Mouse (Mus musculus) lung, postnatal 0 days (tissue): Measurements from ENCODE around the gene Slpi. TPM values are rescaled to one million over a fixed set of nuclear protein-coding genes. Genes with fewer than 3 reads are reported as not detected.
A peak's percentile ranks its signal among the peaks of the same experiment; 100 is the strongest.

ENCODE experiments used
- ATAC-seq: fragments of 200-750 bp; cut with Nextera tagmentation; 2 replicates; pipeline ENCODE4 v1.8.0; 2017; ENCODE audit warnings: moderate library complexity
- DNase-seq: peaks from one replicate; pipeline ENCODE4 v3.0.0-alpha.2; 2016; ENCODE audit warnings: low spot score
- H3K27ac ChIP-seq: fragments of 300-500 bp; sonication (generic); 2 replicates; pipeline ENCODE4 v1.5.1; 2014; ENCODE audit warnings: antibody characterized with exemption, mild to moderate bottlenecking, low read length, mixed read lengths
- H3K27me3 ChIP-seq: fragments of 300-500 bp; sonication (generic); replicated peaks from 2 replicates; pipeline ENCODE4 v1.6.1; 2014; ENCODE audit warnings: low read length, mixed read lengths; ENCODE audit not compliant: insufficient read depth
- H3K36me3 ChIP-seq: fragments of 300-500 bp; sonication (generic); 2 replicates; pipeline ENCODE4 v1.6.1; 2014; ENCODE audit warnings: low read length, mixed read lengths; ENCODE audit not compliant: insufficient read depth
- H3K4me1 ChIP-seq: fragments of 300-500 bp; sonication (generic); 2 replicates; pipeline ENCODE4 v1.6.1; 2014; ENCODE audit warnings: antibody characterized with exemption, low read depth, low read length, mixed read lengths; ENCODE audit not compliant: insufficient read depth
- H3K4me2 ChIP-seq: fragments of 300-500 bp; sonication (generic); replicated peaks from 2 replicates; pipeline ENCODE4 v1.6.1; 2014; ENCODE audit warnings: low read depth, mild to moderate bottlenecking, low read length, moderate library complexity, mixed read lengths
- H3K4me3 ChIP-seq: fragments of 300-500 bp; sonication (generic); 2 replicates; pipeline ENCODE4 v1.5.1; 2014; ENCODE audit warnings: low read depth, low read length
- H3K9ac ChIP-seq: fragments of 300-500 bp; sonication (generic); replicated peaks from 2 replicates; pipeline ENCODE4 v1.6.1; 2014; ENCODE audit warnings: low read depth, mild to moderate bottlenecking
- H3K9me3 ChIP-seq: fragments of 300-500 bp; sonication (generic); 2 replicates; pipeline ENCODE4 v1.6.1; 2016; ENCODE audit warnings: low read length, mixed read lengths
- CTCF ChIP-seq: IDR thresholded peaks from 2 replicates; pipeline ENCODE4 v1.5.1; 2016; ENCODE audit warnings: antibody characterized with exemption, mild to moderate bottlenecking
- EP300 ChIP-seq: IDR thresholded peaks from 2 replicates; pipeline ENCODE4 v1.6.1; 2016; ENCODE audit warnings: antibody characterized with exemption, mild to moderate bottlenecking, control low read depth
- WGBS: fragments of 180-500 bp; shearing (Covaris S2); extraction: QIAGEN DNeasy Blood & Tissue Kit; methylation state at CpG from one replicate; pipeline ENCODE4 v1.1.7; 2014; 5-methylcytosine and 5-hydroxymethylcytosine counted together
- polyA plus RNA-seq: library from polyadenylated mRNA; unstranded; fragments of >200 nt; fragmentation: Nextera tagmentation; extraction: Ambion mirVana; gene quantifications from 2 replicates; pipeline ENCODE4 v1.2.1, GENCODE M21; 2015

Gene Slpi
- polyA plus RNA-seq, 1 experiment from 2014 or later, result 79.5 TPM

DNA sequence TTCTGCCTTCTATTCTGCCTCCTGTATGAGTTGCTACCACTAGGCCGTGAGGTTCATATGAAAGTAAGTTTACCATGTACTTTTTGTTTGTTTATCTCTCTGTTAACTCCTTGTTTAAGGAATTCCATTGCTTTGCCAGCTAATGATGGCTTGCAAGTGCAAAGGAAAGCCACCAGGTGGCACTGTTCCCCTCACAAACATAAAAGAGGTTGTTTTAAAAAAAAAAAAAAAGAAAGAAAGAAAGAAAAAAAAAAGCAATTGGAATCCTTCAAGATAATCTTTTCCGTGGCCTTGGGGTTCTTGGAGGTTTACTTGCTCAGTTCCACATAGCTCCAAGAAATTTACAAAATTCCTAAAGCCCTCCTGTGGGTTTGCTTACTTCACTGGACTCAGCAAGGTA, 28.3 kb upstream of the Slpi start:
- peak; percentile 79 for TF ChIP-seq CTCF
- peak; percentile 46; the same call in 1 of the 2 replicates for TF ChIP-seq EP300
- no peak overlapping the region for H3K9ac ChIP-seq
- no peak overlapping the region for H3K4me2 ChIP-seq
- peak; percentile 86 for DNase-seq
- no peak overlapping the region for H3K27ac ChIP-seq
- ATAC-seq, result no peak
- H3K4me3 ChIP-seq, result no peak overlapping the region
- WGBS, result 3% methylated on average over 2 of the region's 2 CpGs
- H3K27me3 ChIP-seq, result no peaks in the 10 kb centered on the region
- no peaks in the 10 kb centered on the region for H3K36me3 ChIP-seq
- H3K4me1 ChIP-seq, result no peaks in the 10 kb centered on the region
- no peaks in the 10 kb centered on the region for H3K9me3 ChIP-seq

DNA sequence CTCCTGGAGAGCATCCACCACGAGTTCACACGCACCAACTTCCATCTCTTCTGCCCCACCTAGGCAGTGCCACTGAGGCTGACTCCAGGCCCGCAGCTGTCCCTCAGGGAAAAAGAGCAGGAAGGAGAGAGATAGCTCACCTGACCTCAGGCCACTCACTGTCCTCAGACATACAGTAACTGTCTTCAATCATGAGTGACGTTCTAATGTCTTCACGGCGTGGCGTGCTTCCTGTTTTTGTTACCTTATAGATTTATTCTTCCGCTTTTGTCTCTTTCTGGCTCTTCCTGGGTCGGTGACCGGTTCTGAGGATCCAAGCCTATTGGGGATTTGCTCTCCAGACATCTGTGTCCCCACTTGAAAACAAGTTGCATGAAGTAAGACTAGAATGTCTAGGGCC, 25.7 kb upstream of the Slpi start:
- no peak overlapping the region for H3K9ac ChIP-seq
- no peak for DNase-seq
- no peak for ATAC-seq
- TF ChIP-seq EP300, result no peak
- no peak for TF ChIP-seq CTCF
- peak overlapping the region; percentile 27; the same call in 1 of the 2 replicates for H3K4me2 ChIP-seq
- no peaks in the 10 kb centered on the region for H3K4me1 ChIP-seq
- no peaks in the 10 kb centered on the region for H3K9me3 ChIP-seq
- WGBS, result 52% methylated on average over 10 of the region's 10 CpGs
- H3K27ac ChIP-seq, result no peak overlapping the region
- no peaks in the 10 kb centered on the region for H3K27me3 ChIP-seq
- H3K36me3 ChIP-seq, result no peaks in the 10 kb centered on the region
- no peak overlapping the region for H3K4me3 ChIP-seq

DNA sequence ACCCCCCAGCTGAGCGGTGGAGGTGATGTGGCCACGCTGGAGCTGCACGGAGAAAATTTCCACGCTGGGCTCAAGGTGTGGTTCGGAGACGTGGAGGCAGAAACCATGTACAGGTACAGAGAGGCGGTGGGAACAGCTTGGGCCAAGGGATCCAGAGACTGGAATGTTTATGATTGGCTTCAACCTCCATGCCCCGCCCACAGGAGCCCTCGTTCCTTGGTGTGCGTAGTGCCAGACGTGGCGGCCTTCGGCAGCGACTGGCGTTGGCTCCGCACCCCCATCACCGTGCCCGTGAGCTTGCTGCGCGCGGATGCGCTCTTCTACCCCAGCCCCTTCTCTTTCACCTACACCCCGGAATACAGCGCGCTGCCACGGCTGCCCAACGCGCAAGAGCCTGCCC, 25.3 kb upstream of the Slpi start:
- Histone ChIP-seq H3K9me3 (no peaks in the 10 kb centered on the region), H3K9ac (no peak overlapping the region), H3K27me3 (no peaks in the 10 kb centered on the region), H3K4me1 (no peaks in the 10 kb centered on the region), H3K4me2 (peak overlapping the region; percentile 27; the same call in 1 of the 2 replicates), H3K27ac (no peak overlapping the region), H3K4me3 (no peak overlapping the region), H3K36me3 (no peaks in the 10 kb centered on the region)
- no peak for TF ChIP-seq CTCF
- TF ChIP-seq EP300, result no peak
- peak; percentile 63 for ATAC-seq
- DNase-seq, result no peak
- WGBS, result 24% methylated on average over 28 of the region's 28 CpGs

DNA sequence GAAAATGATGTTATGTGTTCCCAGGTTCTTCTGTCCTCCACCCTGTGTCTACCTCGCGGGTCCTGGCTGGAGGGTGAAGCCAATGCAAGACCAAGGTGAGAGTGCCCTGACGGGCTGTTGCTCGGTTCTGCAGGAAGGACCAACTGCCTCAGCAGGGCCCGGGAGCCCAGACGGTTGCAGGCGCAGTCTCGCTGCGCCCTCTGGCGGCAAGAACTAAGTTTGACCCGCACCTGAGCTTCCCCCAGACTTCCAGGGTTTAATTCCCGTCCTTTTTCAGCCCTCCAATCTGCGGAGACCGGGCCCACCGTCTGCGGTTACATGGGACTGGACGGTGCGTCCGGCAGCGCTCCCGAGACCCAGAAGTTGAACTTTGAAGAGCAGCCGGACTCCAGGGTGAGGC, 18.8 kb upstream of the Slpi start:
- ATAC-seq, result no peak
- DNase-seq, result peak; percentile 81
- WGBS, result 1% methylated on average over 22 of the region's 22 CpGs
- Histone ChIP-seq H3K9me3 (no peaks in the 10 kb centered on the region), H3K4me3 (no peak overlapping the region), H3K9ac (no peak overlapping the region), H3K4me2 (no peak overlapping the region), H3K27me3 (no peaks in the 10 kb centered on the region), H3K4me1 (peaks cover 7% of the 10 kb centered on the region; the same call in 1 of the 2 replicates), H3K36me3 (no peaks in the 10 kb centered on the region), H3K27ac (no peak overlapping the region)
- TF ChIP-seq CTCF (peak; percentile 91), EP300 (no peak)

DNA sequence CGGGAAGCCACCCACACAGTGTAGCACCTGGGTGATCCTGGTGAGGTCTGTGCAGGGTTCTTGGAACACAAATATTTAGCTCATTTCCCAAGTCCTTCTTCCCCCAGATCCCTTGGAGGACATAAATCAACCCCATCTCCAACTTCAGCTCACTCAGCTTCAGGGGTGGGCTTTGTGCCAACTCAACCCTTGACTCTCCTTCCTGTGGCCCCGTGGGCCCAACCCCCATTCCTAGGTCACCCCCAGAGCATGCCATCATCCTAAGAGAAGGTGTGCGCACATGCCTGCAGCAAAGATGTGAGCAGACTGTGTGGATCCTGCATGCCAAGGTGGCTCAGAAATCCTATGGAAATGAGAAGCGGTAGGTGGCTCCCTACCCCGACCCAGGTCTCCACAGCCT, 16.6 kb upstream of the Slpi start:
- peak; percentile 53 for DNase-seq

DNA sequence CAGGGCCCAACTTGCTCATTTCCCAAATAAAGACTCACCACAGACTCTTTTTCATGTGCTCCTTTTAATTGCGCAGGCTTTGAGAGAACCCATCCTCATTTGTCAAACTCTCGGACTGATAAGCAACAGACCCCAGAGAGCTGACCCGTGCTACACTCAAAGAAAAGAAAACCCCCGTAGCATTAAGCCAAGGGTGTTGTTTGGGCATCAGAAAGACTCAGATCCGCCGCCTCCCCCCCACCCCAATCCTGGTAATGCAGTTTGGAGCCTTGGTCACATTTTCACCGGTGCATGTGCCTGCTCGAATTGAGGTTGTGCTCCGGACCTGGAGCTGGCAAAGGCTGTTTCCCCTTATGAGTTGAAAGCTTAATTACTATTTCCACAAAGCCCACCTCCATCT, 16.2 kb upstream of the Slpi start, which contains the start of gene Matn4:
TSS of gene Matn4 (minus strand) at position 101 of the 400 bp plus-strand sequence.
- Histone ChIP-seq H3K9me3 (no peaks in the 10 kb centered on the region), H3K4me3 (peak within 1 kb of the TSS; percentile 39), H3K4me1 (peaks cover 7% of the 10 kb centered on the region; the same call in 1 of the 2 replicates), H3K27ac (peak within 1 kb of the TSS; percentile 93), H3K36me3 (no peaks in the 10 kb centered on the region), H3K9ac (peak within 1 kb of the TSS; percentile 43; the same call in 1 of the 2 replicates), H3K27me3 (peaks cover 14% of the 10 kb centered on the region), H3K4me2 (peak within 1 kb of the TSS; percentile 70)
- whole genome bisulfite sequencing, result 9% methylated on average over 9 of the region's 9 CpGs
- TF ChIP-seq CTCF (no peak), EP300 (no peak)
- DNase-seq, result no peak
- no peak for ATAC-seq

More for the DNA sequence above, 16.6 kb upstream of the Slpi start:
- ATAC-seq, result no peak
- peaks cover 11% of the 10 kb centered on the region for H3K27me3 ChIP-seq
- H3K36me3 ChIP-seq, result no peaks in the 10 kb centered on the region
- H3K4me3 ChIP-seq, result peak overlapping the region; percentile 39; the same call in 1 of the 2 replicates
- H3K27ac ChIP-seq, result peak overlapping the region; percentile 93
- 33% methylated on average over 5 of the region's 5 CpGs for WGBS
- TF ChIP-seq CTCF, result no peak
- no peak for TF ChIP-seq EP300
- peaks cover 7% of the 10 kb centered on the region; the same call in 1 of the 2 replicates for H3K4me1 ChIP-seq
- H3K9me3 ChIP-seq, result no peaks in the 10 kb centered on the region
- 0 out of 2 replicates have a peak overlapping the region, but pooled peaks have one; percentile 20 for H3K9ac ChIP-seq
- H3K4me2 ChIP-seq, result peak overlapping the region; percentile 70
